Mouse (Mus musculus): Measurements from ENCODE around the gene Aamp.

GRCm38 (mm10) chr1:74308001-74308964, 23.7 kb upstream of the Aamp start:
- TF ChIP-seq CTCF (IDR thresholded peaks at IDR 0.05; ENCODE audit: low read depth, low read length) (no peak), GATA1 (IDR thresholded peaks at IDR 0.05; ENCODE audit: borderline replicate concordance, low read length) (no peak), POLR2AphosphoS5 (IDR thresholded peaks at IDR 0.05; ENCODE audit: insufficient replicate concordance, low read depth, low read length) (no peak), TAL1 (conservative IDR thresholded peaks at IDR 0.05; ENCODE audit: low read depth, low read length) (no peak), GATA2 (IDR thresholded peaks at IDR 0.05; ENCODE audit: borderline replicate concordance, low read depth, low read length) (no peak)

All from G1E (cell line).